Mouse (Mus musculus): Measurements from ENCODE around the gene Caprin2. TPM values are rescaled to one million over a fixed set of nuclear protein-coding genes. Genes with fewer than 3 reads are reported as not detected.

The Caprin2 gene
- total and polyA plus RNA-seq, 2 experiments from 2014 or later, result 6.5 to 18.0 TPM

- TF ChIP-seq CTCF (IDR thresholded peaks at IDR 0.05), result no peak
- H3K4me1 ChIP-seq (ENCODE audit: insufficient read depth, low read length), result no peaks in the 10 kb centered on the region
- DNase-seq (ENCODE audit: low spot score), result no peak
- no peak overlapping the region for H3K4me3 ChIP-seq (ENCODE audit: low read depth, low read length)
- no peak overlapping the region for H3K9ac ChIP-seq (replicated peaks; ENCODE audit: low read length, poor library complexity, severe bottlenecking)
- no peak overlapping the region for H3K27ac ChIP-seq (ENCODE audit: low read depth, low read length)
- H3K27me3 ChIP-seq (ENCODE audit: insufficient read depth, low read length), result no peaks in the 10 kb centered on the region
- peaks cover 36% of the 10 kb centered on the region for H3K36me3 ChIP-seq (ENCODE audit: insufficient read depth, low read length)
- 88% methylated on average over 5 of the region's 5 CpGs for WGBS
- H3K4me2 ChIP-seq (ENCODE audit: low read depth, low read length, poor library complexity, severe bottlenecking), result no peak overlapping the region
- H3K9me3 ChIP-seq (ENCODE audit: low read length), result no peaks in the 10 kb centered on the region
- no peak for ATAC-seq (ENCODE audit: low FRiP score)
Measured at GRCm38 (mm10) chr6:148816751-148817150, 79.3 kb downstream of the Caprin2 start.

GRCm38 (mm10) chr6:148811117-148811516, 84.9 kb downstream of the Caprin2 start:
- Histone ChIP-seq H3K9me3 (ENCODE audit: low read length) (no peaks in the 10 kb centered on the region), H3K36me3 (ENCODE audit: insufficient read depth, low read length) (peaks cover 37% of the 10 kb centered on the region), H3K4me2 (ENCODE audit: low read depth, low read length, poor library complexity, severe bottlenecking) (no peak overlapping the region), H3K4me1 (ENCODE audit: insufficient read depth, low read length) (no peaks in the 10 kb centered on the region), H3K4me3 (ENCODE audit: low read depth, low read length) (no peak overlapping the region), H3K27me3 (ENCODE audit: insufficient read depth, low read length) (no peaks in the 10 kb centered on the region), H3K9ac (replicated peaks; ENCODE audit: low read length, poor library complexity, severe bottlenecking) (no peak overlapping the region), H3K27ac (ENCODE audit: low read depth, low read length) (no peak overlapping the region)
- no peak for TF ChIP-seq CTCF (IDR thresholded peaks at IDR 0.05)
- WGBS, result 97% methylated on average over 2 of the region's 2 CpGs
- ATAC-seq (ENCODE audit: low FRiP score), result no peak
- no peak for DNase-seq (ENCODE audit: low spot score)

- Histone ChIP-seq H3K27ac (ENCODE audit: low read depth, low read length) (no peak overlapping the region), H3K9me3 (ENCODE audit: low read length) (no peaks in the 10 kb centered on the region), H3K9ac (replicated peaks; ENCODE audit: low read length, poor library complexity, severe bottlenecking) (no peak overlapping the region), H3K4me3 (ENCODE audit: low read depth, low read length) (no peak overlapping the region), H3K4me1 (ENCODE audit: insufficient read depth, low read length) (no peaks in the 10 kb centered on the region), H3K4me2 (ENCODE audit: low read depth, low read length, poor library complexity, severe bottlenecking) (no peak overlapping the region), H3K36me3 (ENCODE audit: insufficient read depth, low read length) (peaks cover 50% of the 10 kb centered on the region), H3K27me3 (ENCODE audit: insufficient read depth, low read length) (no peaks in the 10 kb centered on the region)
- WGBS, result 83% methylated on average over 4 of the region's 4 CpGs
- DNase-seq (ENCODE audit: low spot score) (no peak), ATAC-seq (ENCODE audit: low FRiP score) (no peak)
- no peak for TF ChIP-seq CTCF (IDR thresholded peaks at IDR 0.05)
Measured at GRCm38 (mm10) chr6:148799773-148800172, 96.3 kb downstream of the Caprin2 start.

GRCm38 (mm10) chr6:148795145-148795544, 100.9 kb downstream of the Caprin2 start:
- TF ChIP-seq CTCF (IDR thresholded peaks at IDR 0.05), result no peak
- ATAC-seq (ENCODE audit: low FRiP score) (no peak), DNase-seq (ENCODE audit: low spot score) (no peak)
- no peak overlapping the region for H3K4me3 ChIP-seq (ENCODE audit: low read depth, low read length)
- H3K27ac ChIP-seq (ENCODE audit: low read depth, low read length), result no peak overlapping the region
- H3K4me1 ChIP-seq (ENCODE audit: insufficient read depth, low read length), result no peaks in the 10 kb centered on the region
- peaks cover 31% of the 10 kb centered on the region for H3K36me3 ChIP-seq (ENCODE audit: insufficient read depth, low read length)
- H3K9ac ChIP-seq (replicated peaks; ENCODE audit: low read length, poor library complexity, severe bottlenecking), result no peak overlapping the region
- H3K4me2 ChIP-seq (ENCODE audit: low read depth, low read length, poor library complexity, severe bottlenecking), result no peak overlapping the region
- no peaks in the 10 kb centered on the region for H3K9me3 ChIP-seq (ENCODE audit: low read length)
- H3K27me3 ChIP-seq (ENCODE audit: insufficient read depth, low read length), result no peaks in the 10 kb centered on the region
- 87% methylated on average over 2 of the region's 2 CpGs for WGBS

Other genes with a start within 250 kb of the Caprin2 start
- 21.7 and 23.6 TPM in 2 replicates for gene Ipo8, start 64.8 kb downstream of the Caprin2 start, total RNA-seq (2014; rRNA removed)
- 8.8 and 10.4 TPM in 2 replicates for gene Ipo8, start 64.8 kb downstream of the Caprin2 start, polyA plus RNA-seq (2015; fragmentation: Nextera tagmentation; extraction: Ambion mirVana)
- 10.4 and 10.5 TPM in 2 replicates for gene Sinhcaf, start 50.2 kb upstream of the Caprin2 start, total RNA-seq (2014; rRNA removed)
- gene Sinhcaf, start 50.2 kb upstream of the Caprin2 start, polyA plus RNA-seq (2015; fragmentation: Nextera tagmentation; extraction: Ambion mirVana), result 7.3 and 9.3 TPM in 2 replicates
- gene Dennd5b, start 205.4 kb upstream of the Caprin2 start, total RNA-seq (2014; rRNA removed), result 47.1 and 51.0 TPM in 2 replicates
- 8.5 and 11.0 TPM in 2 replicates for gene Dennd5b, start 205.4 kb upstream of the Caprin2 start, polyA plus RNA-seq (2015; fragmentation: Nextera tagmentation; extraction: Ambion mirVana)
- gene Gm10203, start 233.9 kb upstream of the Caprin2 start, total RNA-seq (2014; rRNA removed), result not detected in 2 replicates
- gene Gm10203, start 233.9 kb upstream of the Caprin2 start, polyA plus RNA-seq (2015; fragmentation: Nextera tagmentation; extraction: Ambion mirVana), result not detected in 2 replicates
- gene Etfbkmt, start 243.6 kb upstream of the Caprin2 start, total RNA-seq (2014; rRNA removed), result 4.8 and 5.3 TPM in 2 replicates
- gene Etfbkmt, start 243.6 kb upstream of the Caprin2 start, polyA plus RNA-seq (2015; fragmentation: Nextera tagmentation; extraction: Ambion mirVana), result 5.7 and 6.8 TPM in 2 replicates

Data from midbrain, postnatal 0 days (tissue).